Mouse (Mus musculus): ENCODE results near the gene Lrrc46.

DNA sequence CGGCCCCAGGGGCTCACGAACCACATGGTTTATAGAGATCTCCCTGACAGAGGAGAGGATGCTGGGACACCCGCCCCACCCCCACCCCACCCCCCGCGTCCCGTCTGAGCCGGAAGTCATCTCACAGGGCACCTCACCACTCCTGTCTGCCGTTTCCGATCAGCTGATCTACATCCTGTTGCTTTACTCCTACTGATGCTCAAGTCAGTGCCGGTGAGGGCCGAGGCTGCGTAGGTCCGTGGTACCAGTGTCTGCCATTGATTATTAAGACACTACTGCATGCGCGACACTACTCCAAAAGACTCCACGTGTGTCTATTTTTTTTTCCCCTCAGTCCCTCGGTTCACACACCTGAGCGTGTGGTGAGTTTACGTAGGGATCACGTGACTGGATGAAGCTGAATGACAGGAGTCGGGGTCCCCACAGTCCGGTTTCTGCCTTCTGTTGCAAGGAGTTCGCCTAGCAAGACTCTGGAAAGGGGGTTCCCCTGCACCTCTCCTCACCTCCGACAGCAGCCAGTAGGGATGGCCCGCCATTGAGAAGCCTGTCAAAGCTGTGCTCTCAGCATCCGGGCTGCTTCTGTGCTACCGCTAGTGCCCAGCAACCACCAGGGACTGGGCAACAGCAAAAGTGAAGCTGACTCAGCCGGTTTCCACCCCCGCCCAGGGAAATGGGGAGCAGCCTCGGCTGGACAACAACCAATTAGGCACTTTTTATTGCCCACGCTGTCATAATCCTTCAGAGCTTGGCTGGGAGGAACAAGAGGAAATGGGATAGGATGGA is 53.1 kb downstream of the Lrrc46 start:
- TF ChIP-seq POLR2A (IDR thresholded peaks at IDR 0.05; ENCODE audit: insufficient read depth, low read length), result peak; percentile 17
- TF ChIP-seq EP300 (IDR thresholded peaks at IDR 0.05; ENCODE audit: insufficient read depth, low read depth, low read length), result 0 out of 2 replicates have a peak, but pooled peaks have one; percentile 41
- TF ChIP-seq CTCF (IDR thresholded peaks at IDR 0.05; ENCODE audit: low read depth, low read length), result no peak

Data from ES-Bruce4 (cell line).